Mouse (Mus musculus): ENCODE results near the gene Slc30a2.
A peak's percentile ranks its signal among the peaks of the same experiment; 100 is the strongest.
"Not testable (repeated sequence)": the region's sequence is repeated elsewhere in the genome, so short reads cannot be mapped to it uniquely, and the experiment has no call there.

The Slc30a2 gene

DNA sequence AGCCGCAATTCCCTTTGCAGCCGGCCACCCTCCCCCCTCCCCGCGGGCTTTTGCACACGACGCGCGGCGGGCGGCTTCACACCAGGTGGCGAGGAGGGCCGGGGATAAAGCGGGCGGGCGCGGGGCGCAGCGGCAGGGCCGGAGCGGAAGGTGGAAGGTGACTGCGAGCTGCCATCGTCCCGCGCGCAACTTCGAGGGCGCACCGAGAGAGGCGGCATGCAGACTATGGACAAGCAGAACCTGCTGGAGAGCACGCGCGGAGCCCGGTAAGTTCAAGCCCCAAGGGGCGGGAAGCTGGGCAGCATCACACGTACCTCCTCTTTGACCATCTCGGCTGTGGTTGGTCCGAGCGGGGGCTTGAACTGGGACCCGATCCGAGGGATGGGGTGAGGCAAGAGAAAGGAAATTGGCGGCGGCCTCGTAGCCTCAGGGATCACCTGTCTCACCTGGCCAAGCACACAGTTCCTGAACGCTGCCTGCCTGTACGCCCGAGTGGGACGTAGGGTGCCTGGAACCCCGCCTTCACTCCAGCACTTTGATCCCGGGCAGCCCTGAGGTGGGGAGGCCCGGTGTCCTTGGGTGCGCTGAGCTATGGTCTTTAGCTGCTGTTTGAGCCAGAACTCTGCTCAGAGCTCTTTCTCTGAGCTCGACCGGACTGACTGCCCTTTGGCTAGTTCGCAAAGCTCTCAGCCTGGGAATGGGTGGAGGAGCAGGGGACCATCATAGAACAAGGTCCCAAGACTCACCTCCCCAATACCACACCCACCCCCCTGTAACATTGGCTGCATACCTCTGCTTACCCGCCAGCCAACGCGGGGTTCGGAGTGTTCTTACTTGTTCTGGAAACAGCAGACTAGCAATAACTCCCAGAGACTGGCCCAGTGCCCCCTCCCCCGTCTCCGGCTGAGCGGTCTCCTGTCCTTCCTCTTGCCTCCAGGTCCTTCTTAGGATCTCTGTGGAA, at the start of gene Slc30a2:
Slc30a2 (plus strand) TSS at position 111 of the 961 bp plus-strand sequence.
- no peak for DNase-seq (ENCODE audit: low spot score in 2 of 2)

DNA sequence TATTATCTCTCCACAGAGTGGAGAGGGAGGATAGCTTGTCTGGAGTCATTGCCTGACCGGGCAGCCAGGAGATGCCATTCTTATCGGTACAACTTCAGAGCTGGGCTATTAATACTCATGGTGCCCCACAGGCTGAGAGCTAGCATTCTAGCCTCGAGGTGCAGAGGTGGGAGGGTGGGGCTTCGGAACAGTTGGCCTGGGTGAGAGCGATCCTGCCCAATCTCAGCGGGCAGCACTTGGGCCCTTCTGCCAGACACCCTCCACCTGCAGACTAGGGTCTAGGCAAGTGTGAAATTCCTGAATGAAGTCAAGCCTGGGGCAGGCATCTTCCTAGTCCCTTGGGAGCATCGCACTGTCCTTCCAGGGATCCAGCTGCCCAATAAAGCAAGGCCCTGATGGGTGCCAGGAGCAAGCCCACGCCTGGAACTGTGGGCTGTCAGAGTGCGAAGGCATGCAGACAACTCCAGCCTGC, 49.3 kb upstream of the Slc30a2 start:
- no peak for DNase-seq (ENCODE audit: low spot score in 2 of 2)

DNA sequence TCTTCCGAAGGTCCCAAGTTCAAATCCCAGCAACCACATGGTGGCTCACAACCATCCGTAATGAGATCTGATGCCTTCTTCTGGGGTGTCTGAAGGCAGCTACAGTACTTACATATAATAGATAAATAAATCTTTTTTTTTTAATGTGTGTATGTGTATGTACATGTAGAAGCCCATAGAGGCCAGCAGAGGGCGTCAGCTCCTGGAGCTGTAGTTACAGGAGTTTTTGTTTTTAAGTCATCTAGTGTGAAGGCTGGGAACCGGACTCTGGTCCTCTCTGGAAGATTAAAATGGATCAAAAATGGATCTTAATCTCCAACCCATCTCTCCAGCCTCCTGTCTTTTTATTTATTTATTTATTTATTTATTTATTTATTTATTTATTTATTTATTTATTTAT, 46.9 kb upstream of the Slc30a2 start:
- not testable (repeated sequence) for DNase-seq (ENCODE audit: low spot score in 2 of 2)

DNA sequence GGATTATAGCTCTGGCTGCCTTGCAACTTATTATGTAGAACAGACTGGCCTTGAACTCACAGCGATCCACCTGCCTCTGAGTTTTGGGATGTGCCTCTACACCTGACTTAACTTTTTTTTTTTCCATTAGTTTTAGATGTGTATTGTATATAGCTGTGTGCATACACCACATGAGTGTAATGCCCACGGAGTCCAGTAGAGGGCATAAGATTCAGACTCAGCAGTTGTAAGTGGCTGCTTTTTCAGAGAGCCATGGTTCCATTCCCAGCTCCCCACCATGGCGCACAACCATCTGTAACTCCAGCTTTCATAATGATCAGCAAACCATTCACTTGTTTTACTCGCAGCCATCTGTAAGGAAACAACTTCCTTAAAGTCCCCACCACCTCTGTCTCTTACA, 46.5 kb upstream of the Slc30a2 start:
- DNase-seq (ENCODE audit: low spot score in 2 of 2), result no peak

DNA sequence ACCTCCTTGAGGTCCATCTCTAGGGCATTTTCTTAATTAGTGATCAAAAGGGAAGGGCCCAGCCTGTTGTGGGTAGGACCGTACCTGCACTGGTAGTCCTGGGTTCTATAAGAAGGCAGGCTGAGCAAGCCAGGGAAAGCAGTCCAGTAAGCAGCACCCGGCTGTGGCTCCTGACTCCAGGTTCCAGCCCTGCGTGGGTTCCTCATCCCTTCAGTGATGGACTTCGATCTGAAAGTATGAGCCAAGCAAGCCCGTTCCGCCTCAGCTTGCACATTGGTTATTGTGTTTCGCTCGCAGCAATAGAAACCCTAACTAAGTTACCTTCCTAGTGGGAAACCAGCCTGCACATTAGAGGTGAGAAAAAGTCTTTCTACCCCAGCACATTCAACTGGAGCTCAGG, 45.6 kb upstream of the Slc30a2 start:
- no peak for DNase-seq (ENCODE audit: low spot score in 2 of 2)

DNA sequence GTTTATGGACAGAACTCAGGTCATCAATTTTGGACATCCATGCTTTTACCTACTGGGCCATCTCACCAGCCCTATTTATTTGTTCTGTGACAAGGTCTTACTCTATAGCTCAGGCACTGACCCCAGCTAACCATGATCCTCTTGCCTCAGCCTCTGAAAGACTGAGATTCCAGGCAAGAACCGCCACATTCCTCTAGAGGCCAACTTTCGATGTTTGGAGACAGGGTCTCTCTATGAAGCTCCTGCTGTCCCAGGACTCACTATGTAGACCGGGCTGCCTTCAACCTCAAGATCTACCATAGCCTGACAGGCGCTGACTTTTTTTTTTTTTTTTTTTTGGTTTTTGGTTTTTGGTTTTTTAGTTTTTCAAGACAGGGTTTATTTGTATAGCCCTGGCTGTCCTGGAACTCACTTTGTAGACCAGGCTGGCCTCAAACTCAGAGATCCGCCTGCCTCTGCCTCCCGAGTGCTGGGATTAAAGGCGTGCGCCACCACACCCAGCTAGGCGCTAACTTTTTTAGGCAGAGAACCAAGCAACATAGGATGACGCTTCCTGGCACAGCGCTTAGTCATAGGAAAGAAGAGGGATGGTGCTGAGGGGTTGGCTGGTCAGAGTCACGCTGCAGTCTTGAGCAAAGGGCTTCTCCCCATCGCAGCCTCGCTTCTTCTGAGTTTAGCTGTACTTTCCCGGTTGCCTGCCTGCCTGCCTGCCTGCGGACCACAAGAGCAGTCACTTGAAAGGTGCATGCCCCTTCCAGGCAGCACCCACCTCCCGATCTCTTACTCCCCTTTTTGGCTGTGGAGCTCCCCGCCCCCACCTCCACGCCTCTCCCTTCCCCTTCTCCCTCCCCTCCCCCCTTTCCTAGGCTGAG, 44.1 kb upstream of the Slc30a2 start:
- no peak for DNase-seq (ENCODE audit: low spot score in 2 of 2)

DNA sequence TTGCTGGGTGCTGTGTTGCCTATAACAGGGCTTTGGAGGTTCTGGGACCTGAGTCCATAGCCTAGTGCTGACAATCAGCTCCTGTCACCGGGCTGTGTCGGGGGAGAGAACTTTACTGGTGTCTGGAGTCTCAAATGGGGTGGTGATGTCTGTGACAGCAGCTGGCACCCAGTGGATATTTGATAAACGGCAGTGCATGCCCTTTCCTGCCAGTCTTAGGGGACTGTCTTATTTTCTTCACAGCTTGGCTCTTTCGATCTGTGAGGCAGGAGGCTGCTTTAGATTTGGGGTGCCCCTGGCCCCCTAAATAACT, 43.5 kb upstream of the Slc30a2 start:
- no peak for DNase-seq (ENCODE audit: low spot score in 2 of 2)

DNA sequence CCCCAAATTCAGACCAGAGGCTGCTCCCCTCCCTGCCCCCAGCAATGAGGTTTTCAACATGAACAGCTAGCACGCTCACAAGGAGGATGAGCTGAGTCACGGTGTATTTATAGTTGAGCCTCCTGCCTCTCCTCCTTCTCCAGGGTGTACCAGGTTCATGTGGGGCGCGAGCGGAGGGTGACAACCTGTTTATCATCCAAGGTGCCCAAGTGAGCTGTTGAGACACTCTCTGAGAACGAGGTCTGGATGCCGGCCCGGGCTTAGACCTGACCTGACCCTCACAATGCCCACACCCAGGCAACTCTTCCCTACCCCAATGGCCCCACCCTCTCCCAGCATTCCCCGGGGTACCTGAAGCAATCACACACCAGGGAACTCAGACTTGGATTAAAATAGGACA, 42.7 kb upstream of the Slc30a2 start:
- DNase-seq (ENCODE audit: low spot score in 2 of 2), result no peak

DNA sequence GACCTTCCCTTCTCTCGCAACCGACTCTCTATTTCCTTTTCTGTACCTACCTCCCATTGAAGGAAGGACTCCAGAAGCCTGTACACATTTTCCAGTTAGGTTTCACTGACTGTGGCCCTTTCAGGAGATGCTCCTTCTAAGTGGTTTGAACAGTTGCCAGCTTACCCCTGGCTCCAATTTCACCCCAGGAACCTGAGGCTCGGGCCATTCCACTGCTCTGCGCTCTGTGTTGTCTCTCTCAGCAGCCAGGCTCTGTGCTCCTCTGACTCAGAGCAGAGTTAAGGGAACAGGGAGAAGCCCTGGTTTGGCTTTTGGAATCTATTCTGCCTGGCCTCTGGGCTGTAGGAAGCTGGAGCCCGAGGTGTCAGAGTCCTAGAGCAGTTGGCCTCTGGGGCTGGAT, 40.9 kb upstream of the Slc30a2 start:
- DNase-seq (ENCODE audit: low spot score in 2 of 2), result no peak

DNA sequence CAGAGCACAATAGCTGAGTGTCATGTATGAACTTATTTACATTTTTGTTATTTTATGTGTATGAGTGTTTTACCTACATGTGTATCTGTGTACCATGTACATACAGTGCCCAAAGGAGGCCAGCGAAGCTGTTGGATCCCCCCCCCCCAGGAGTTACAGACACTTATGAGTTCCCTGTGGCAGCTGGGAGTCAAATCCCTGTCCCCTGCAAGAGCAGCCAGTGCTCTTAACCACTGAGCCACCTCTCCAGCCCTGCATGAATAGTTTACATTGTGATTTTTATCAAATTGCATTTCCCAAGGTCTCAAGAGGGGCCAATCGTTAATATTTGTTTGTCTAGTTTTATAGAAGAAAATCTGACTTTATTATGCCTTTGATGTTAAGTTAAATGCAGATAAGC, 36.0 kb upstream of the Slc30a2 start:
- no peak for DNase-seq (ENCODE audit: low spot score in 2 of 2)

DNA sequence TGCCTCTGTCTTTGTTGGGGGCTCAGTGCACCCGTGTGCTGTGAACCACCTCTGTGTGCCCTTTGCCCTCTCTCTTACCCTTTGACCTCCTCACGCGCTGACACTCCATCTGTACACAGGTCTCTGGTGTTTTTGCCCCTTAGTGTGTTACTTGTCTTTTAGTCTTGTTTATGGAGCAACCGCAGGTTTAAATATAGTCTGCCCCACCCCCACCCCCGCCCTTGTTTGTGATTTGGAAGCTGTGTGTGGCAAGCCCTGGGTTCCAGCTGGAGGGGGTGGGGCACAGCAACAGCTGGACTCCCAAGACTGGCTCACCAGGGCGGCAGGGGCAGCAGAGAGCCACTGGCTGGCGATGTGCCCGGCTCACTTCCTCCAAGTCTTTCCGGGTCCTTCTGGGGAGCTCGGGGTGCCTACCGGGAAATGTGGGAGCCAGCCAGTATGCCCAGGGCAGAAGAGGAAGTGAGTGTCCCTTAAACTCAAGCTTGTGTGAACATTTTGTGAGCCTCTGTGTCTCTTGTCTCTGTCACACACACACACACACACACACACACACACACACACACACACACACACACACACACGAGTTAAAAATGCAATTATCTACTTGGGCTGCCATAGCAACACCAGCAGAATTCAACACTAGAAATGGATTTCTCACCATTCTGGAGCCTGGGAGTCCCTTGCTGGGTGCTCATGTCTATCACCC, 35.5 kb upstream of the Slc30a2 start:
- DNase-seq (ENCODE audit: low spot score in 2 of 2), result peak; percentile 49 to 74

DNA sequence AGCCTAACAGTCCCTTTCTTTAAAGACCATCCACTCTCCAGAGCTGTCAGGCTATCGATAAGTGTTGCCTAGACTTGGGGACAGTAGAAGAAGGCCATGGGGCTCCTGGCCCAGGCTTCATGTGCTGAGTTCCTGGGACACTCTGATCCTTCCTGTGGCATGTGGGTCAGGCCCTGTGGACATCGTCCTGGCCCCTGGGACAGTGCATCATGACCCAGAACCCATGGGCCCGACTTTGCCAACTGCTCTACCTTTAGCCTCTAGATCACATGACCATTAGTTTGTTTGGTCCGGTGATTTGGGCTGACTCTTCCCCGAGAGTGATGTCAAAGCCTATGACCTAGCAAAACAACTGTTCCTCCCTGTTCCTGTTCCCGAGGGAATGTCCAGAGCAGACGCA, 32.9 kb upstream of the Slc30a2 start:
- no peak for DNase-seq (ENCODE audit: low spot score in 2 of 2)

DNA sequence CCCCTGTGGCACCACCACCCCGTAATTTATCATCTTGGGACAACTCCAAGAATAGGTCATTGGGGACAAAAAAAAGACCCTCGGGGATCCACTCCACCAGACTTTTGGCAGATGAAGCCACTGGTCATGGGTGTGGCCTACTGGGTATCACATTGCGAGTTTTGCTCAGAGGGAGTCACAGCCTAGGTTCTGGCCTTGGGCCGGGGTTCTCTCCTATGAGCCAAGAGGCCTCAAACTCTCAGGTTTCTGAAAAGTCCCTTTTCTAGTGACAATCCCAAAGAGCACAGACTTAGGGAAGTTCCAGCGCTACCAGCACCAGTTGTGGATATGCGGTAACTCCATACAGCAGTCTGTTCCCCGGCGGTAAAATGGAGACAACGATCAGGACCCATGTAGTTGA, 32.3 kb upstream of the Slc30a2 start:
- no peak for DNase-seq (ENCODE audit: low spot score in 2 of 2)

DNA sequence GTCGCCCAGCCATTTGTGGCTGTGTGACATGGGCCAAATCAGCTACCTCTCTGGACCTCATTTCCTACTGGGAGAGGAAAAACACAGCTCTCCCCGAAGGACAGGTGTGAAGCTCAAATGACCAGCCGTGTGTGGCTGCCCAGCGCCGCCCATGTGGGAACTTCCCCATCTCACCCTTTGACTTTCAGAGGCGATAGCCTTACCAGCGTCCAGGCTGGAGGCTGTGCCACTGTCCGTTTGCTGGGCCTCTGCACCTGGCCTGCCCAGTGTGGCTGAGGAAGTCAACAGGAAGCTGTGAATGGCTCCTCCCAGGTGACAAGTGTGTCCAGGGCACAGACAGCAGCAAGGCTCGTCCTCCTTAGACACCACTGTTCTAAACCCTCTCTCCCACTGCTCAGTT, 31.2 kb upstream of the Slc30a2 start:
- DNase-seq (ENCODE audit: low spot score in 2 of 2), result no peak

DNA sequence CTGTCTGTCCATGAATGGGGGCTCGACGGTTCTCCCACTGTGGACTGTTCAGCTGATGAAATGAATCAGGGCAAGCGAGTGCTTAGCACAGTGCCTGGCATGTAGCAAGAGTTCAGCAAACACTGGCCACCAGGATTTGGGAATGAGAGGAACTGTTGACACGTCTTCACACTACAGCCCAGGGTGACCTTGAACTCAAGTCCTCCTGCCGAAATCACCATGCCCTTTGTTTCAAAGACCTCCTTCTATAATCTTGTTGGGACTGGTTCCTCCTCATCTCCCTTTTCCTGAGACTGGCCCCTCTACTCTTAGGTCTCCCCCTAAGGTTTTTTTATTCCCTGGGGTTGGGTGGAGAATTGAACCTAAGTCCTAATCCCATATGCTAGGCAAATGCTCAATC, 30.6 kb upstream of the Slc30a2 start:
- DNase-seq (ENCODE audit: low spot score in 2 of 2), result no peak

DNA sequence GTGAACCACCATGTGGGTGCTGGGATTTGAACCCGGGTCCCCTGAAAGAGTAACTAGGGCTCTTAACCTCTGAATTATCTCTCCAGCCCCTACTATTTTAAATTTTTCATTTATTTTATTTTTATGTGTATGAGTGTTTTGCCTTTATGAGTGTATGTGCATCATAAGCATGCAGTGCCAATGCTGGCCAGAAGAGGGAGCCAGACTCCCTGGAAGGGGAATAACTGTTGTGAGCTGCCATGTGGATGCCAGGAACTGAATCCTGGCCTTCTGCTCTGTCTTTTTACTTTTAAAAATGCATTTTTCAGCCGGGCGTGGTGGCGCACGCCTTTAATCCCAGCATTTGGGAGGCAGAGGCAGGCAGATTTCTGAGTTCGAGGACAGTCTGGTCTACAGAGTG, 30.1 kb upstream of the Slc30a2 start:
- no peak for DNase-seq (ENCODE audit: low spot score in 2 of 2)

DNA sequence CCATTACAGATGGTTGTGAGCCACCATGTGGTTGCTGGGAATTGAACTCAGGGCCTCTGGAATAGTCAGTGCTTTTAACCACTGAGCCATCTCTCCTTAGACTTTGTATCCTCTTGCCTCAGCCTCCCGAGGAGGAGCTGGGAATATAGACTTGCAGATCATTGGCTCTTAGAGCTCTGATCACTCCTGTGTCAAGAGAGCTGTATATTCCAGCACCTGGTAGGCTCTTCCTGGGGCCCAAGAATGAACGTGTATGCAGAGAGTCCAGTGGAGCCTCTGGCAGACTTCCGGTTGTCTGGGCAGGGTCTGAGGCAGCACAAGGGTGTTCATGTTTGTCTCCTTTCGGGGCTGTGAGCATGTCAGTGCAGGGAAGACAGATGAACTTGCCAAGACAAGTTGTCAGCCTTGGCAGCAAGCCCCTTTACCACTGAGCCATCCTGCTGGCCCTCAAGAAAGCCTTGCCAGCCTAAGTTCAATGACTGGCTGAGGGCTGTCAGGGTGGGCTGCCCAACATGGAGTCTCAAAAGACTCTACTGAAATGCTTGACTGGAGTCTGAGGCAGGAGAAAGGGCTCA, 28.8 kb upstream of the Slc30a2 start:
- no peak for DNase-seq (ENCODE audit: low spot score in 2 of 2)

DNA sequence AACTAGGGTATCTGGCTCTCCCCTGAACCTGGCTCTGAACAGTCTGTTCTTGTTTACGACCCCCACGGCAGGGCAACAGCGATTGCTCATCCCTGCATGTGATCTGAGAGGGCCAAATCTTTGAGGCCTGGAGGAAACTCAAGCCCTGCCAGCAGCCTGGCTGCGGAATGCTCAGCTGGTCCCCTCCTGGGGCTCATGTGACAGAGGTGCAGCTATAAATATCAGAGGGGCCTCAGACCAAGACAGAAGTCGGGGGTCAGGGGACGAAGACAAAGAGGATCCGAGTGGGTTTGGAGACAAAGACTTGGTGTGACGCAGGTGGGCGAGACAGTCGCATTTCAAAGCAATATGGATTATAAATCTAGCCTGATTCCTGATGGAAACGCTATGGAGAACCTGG, 28.1 kb upstream of the Slc30a2 start, which contains the start of gene Trim63:
Trim63 (plus strand) TSS at position 245 of the 400 bp plus-strand sequence.
- DNase-seq (ENCODE audit: low spot score in 2 of 2), result no peak

DNA sequence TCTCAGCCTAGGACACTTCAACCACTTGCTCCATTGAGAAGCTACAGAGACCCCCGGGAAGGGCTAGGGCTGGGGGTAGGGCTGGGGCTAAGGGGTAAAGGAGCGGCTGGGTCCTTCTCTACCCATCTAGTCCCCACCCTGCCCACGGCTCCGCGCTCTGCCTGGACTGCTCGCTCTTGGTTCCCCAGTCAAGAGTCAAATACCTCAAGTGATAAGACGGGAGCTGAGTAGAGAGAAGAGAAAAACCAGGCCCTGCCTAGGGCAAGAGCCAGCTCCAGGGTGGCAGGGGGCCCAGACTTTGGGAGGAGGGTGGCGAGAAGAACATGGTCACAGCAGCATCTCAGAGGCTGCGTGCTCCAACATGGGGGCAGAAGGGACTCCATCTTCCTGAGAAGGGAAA, 27.5 kb upstream of the Slc30a2 start:
- no peak for DNase-seq (ENCODE audit: low spot score in 2 of 2)

DNA sequence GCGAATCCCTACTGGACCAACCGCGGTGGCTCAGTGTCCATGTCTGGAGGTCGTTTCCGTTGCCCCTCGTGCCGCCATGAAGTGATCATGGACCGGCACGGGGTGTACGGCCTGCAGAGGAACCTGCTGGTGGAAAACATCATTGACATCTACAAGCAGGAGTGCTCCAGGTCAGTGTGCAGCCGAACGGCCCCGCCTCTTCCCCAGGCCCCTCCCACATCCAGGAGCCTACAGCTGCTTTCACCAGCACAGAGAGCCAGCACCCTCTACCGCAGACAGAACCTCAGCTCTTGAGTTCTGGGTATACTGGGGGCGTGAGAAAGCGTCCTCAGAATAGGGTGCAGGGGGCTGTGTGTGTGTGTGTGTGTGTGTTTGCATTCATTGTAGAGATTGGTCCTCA, 26.6 kb upstream of the Slc30a2 start:
- DNase-seq (ENCODE audit: low spot score in 2 of 2), result no peak

DNA sequence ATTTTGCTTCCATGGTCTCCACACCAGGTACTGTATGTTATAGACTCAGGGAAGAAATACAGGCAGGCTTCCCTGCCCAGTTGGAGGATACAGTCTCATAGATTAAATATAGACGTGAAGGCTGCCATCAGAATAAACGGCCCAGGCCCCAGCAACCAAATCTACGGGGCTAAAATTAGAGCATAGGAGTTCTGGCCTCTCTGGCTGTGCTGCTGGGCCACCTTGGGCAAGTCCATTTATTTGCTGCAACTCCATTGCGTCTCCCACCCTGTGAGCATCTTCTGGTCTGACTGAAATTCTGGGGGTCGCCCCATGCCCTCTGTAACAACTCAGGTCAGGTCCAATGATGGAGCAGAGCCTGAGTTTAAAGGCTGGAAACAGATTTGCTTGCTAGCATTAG, 23.9 kb upstream of the Slc30a2 start:
- no peak for DNase-seq (ENCODE audit: low spot score in 2 of 2)

DNA sequence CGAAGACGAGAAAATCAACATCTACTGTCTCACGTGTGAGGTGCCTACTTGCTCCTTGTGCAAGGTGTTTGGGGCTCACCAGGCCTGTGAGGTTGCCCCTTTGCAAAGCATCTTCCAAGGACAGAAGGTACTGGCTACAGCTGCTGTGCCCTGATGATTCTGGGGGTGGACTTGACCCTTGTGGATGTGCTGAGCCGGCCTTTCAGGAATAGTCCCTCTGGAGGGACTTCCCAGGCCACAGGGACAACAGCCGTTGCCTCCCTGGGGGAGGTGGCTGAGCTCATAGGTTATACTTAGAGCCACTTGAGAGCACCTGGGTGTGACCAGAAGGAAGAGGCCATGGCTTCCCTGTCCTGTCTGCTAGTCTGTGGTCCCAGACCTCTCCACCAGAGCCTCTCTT, 23.3 kb upstream of the Slc30a2 start:
- DNase-seq (ENCODE audit: low spot score in 2 of 2), result no peak

Measured in spleen, postnatal 4 days (tissue).